Mouse (Mus musculus): ENCODE results near the gene Acox2.

DNA sequence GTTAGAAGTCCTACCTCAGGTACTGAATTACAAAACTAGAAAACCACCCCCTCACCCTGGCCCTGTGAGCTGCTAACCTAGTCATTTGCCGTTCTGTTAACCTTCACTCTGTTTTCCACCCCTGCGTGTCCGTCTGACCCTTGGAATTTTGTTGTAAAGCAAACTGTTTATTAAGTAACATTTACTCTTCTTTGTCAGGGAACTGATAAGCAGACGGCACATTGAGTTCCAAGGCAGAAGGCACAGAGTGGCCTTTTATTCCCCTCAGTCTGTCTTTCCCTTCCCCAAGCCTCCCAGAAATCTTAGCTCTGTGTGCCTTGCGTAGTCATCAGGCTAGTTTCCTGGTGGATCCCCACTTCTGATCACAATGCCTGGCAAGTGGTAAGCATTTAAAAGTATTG is 14.9 kb downstream of the Acox2 start:
- TF ChIP-seq POLR2A (IDR thresholded peaks at IDR 0.05; ENCODE audit: control insufficient read depth, low read depth, low read length) = no peak
- TF ChIP-seq CTCF (IDR thresholded peaks at IDR 0.05; ENCODE audit: control insufficient read depth, insufficient read depth, insufficient replicate concordance, low read depth, low read length) = no peak

Data from testis, adult 2 months (tissue).